Mouse (Mus musculus): ENCODE data around the gene Tfeb. TPM values are rescaled to one million over a fixed set of nuclear protein-coding genes. Genes with fewer than 3 reads are reported as not detected.

The Tfeb gene
- polyA plus RNA-seq, 1 experiment from 2014 or later: 23.0 TPM

GRCm38 (mm10) chr17:47821339-47821738 lies 84.5 kb downstream of the Tfeb start:
- Histone ChIP-seq H3K36me3 (ENCODE audit: insufficient read depth, low read length) (no peaks in the 10 kb centered on the region), H3K9ac (ENCODE audit: low read depth, low read length) (no peak overlapping the region), H3K4me2 (ENCODE audit: low read length) (no peak overlapping the region), H3K4me1 (replicated peaks; ENCODE audit: insufficient read depth, low read length) (no peaks in the 10 kb centered on the region), H3K9me3 (replicated peaks; ENCODE audit: low read length) (no peaks in the 10 kb centered on the region), H3K4me3 (replicated peaks; ENCODE audit: low read depth, low read length) (no peak overlapping the region), H3K27me3 (ENCODE audit: insufficient read depth, low read length) (no peaks in the 10 kb centered on the region), H3K27ac (no peak overlapping the region)
- WGBS: 73% methylated on average over 8 of the region's 8 CpGs
- no peak for ATAC-seq (replicated peaks; ENCODE audit: low FRiP score, low read depth)
- no peak for TF ChIP-seq CTCF (IDR thresholded peaks at IDR 0.05; ENCODE audit: low read depth)
- peak; percentile 36 for DNase-seq (ENCODE audit: low spot score)

- TF ChIP-seq CTCF (IDR thresholded peaks at IDR 0.05; ENCODE audit: low read depth): 0 out of 2 replicates have a peak, but pooled peaks have one; percentile 13
- Histone ChIP-seq H3K9me3 (replicated peaks; ENCODE audit: low read length) (no peaks in the 10 kb centered on the region), H3K4me3 (replicated peaks; ENCODE audit: low read depth, low read length) (no peak overlapping the region), H3K27ac (no peak overlapping the region), H3K4me2 (ENCODE audit: low read length) (peak overlapping the region; percentile 91), H3K9ac (ENCODE audit: low read depth, low read length) (0 out of 2 replicates have a peak overlapping the region, but pooled peaks have one; percentile 18), H3K4me1 (replicated peaks; ENCODE audit: insufficient read depth, low read length) (peaks cover 7% of the 10 kb centered on the region), H3K36me3 (ENCODE audit: insufficient read depth, low read length) (no peaks in the 10 kb centered on the region), H3K27me3 (ENCODE audit: insufficient read depth, low read length) (peaks cover 10% of the 10 kb centered on the region; the same call in 1 of the 2 replicates)
- DNase-seq (ENCODE audit: low spot score) (peak; percentile 40), ATAC-seq (replicated peaks; ENCODE audit: low FRiP score, low read depth) (no peak)
- whole genome bisulfite sequencing: 18% methylated on average over 9 of the region's 9 CpGs
Measured at GRCm38 (mm10) chr17:47831161-47831560, 94.3 kb downstream of the Tfeb start.

DNA sequence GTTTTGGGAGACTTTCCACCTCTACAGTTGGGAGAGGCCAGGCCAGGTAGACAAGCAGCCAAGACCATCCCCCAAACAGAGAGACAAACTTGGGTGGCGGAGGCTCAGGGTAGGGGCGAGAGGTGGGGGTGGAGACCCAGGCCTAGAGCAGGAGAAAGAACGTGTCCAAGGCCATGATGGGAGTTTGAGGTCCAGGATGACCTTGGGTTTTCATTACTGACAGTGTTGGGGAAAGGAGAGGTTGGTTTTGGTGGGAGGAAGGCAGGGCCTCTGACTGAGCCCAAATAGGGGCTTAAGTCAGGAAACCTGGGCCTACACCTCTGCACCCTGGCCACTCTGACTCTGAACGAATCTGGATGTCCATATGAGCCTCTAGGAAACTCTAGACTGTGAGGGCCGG lies 94.9 kb downstream of the Tfeb start:
- no peaks in the 10 kb centered on the region for H3K9me3 ChIP-seq (replicated peaks; ENCODE audit: low read length)

DNA sequence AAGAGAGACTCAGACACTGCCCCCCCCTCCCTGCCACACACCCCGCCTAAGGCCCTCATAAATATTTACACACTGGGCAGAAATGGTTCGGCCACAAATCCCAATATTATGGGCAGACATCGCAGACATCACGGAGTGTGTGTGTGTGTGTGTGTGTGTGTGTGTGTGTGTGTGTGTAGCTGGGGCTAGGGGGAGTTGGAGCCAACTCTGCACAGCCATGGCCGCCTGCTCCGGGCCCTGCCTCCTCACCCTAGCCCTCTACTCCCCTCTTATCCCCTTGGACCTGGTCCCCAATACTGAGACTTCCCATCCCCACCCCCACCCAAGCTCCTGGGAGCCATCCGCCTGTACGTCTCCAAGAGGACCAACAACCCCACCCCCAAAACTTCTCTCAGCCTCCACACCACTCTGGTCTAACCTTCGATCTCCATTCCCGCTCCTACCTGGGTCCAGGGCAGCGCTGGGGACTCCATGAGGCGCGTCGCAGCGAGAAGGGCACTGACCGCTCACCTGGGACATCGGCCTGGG lies 95.7 kb downstream of the Tfeb start:
- H3K4me3 ChIP-seq (replicated peaks; ENCODE audit: low read depth, low read length): peak overlapping the region; percentile 69
- peak overlapping the region; percentile 32; the same call in 1 of the 2 replicates for H3K27ac ChIP-seq
- no peaks in the 10 kb centered on the region for H3K36me3 ChIP-seq (ENCODE audit: insufficient read depth, low read length)
- H3K4me2 ChIP-seq (ENCODE audit: low read length): peak overlapping the region; percentile 91
- ATAC-seq (replicated peaks; ENCODE audit: low FRiP score, low read depth): peak; percentile 67
- no peaks in the 10 kb centered on the region for H3K9me3 ChIP-seq (replicated peaks; ENCODE audit: low read length)
- H3K9ac ChIP-seq (ENCODE audit: low read depth, low read length): peak overlapping the region; percentile 67
- peaks cover 7% of the 10 kb centered on the region for H3K4me1 ChIP-seq (replicated peaks; ENCODE audit: insufficient read depth, low read length)
- WGBS: 2% methylated on average over 17 of the region's 17 CpGs
- TF ChIP-seq CTCF (IDR thresholded peaks at IDR 0.05; ENCODE audit: low read depth): no peak
- H3K27me3 ChIP-seq (ENCODE audit: insufficient read depth, low read length): peaks cover 10% of the 10 kb centered on the region; the same call in 1 of the 2 replicates
- DNase-seq (ENCODE audit: low spot score): no peak

More for the DNA sequence above, 94.9 kb downstream of the Tfeb start:
- H3K27ac ChIP-seq: no peak overlapping the region
- peaks cover 10% of the 10 kb centered on the region; the same call in 1 of the 2 replicates for H3K27me3 ChIP-seq (ENCODE audit: insufficient read depth, low read length)
- WGBS: 48% methylated on average over 5 of the region's 5 CpGs
- H3K36me3 ChIP-seq (ENCODE audit: insufficient read depth, low read length): no peaks in the 10 kb centered on the region
- peak overlapping the region; percentile 69 for H3K4me3 ChIP-seq (replicated peaks; ENCODE audit: low read depth, low read length)
- H3K4me2 ChIP-seq (ENCODE audit: low read length): peak overlapping the region; percentile 91
- peaks cover 7% of the 10 kb centered on the region for H3K4me1 ChIP-seq (replicated peaks; ENCODE audit: insufficient read depth, low read length)
- H3K9ac ChIP-seq (ENCODE audit: low read depth, low read length): no peak overlapping the region
- TF ChIP-seq CTCF (IDR thresholded peaks at IDR 0.05; ENCODE audit: low read depth): no peak
- ATAC-seq (replicated peaks; ENCODE audit: low FRiP score, low read depth) (no peak), DNase-seq (ENCODE audit: low spot score) (no peak)

DNA sequence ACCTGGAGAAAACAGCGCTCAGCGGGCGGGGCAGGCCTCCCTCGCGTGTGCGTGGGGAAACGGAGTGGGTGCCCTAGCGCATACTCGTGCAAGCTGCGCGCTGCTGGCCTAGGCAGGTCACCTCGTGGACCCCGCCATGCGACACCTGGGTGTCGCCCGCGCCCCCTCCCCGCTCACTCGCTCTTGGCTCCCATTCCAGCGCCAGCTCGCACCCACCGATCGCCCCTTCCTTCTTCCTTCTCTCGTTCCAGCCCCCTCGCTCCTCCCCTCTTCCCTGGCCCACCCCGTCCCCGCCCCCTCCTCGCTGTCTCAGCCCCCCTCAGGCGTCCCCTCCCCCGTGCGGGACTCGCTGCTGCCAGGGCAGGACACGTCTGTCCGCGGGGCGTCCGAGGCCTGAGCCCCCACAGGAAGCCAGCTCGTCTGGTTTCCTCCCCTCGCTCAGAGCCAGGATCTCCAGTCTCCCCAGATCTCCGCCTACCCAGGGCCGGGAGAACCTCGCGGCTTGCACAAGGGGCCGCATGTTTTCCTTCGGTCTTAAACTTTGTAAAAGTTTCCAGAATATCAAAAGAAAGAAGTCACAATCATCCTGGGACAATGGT lies 96.3 kb downstream of the Tfeb start:
- no peak for TF ChIP-seq CTCF (IDR thresholded peaks at IDR 0.05; ENCODE audit: low read depth)
- peak overlapping the region; percentile 67 for H3K9ac ChIP-seq (ENCODE audit: low read depth, low read length)
- H3K27ac ChIP-seq: peak overlapping the region; percentile 32; the same call in 1 of the 2 replicates
- H3K9me3 ChIP-seq (replicated peaks; ENCODE audit: low read length): no peaks in the 10 kb centered on the region
- peak; percentile 83 for DNase-seq (ENCODE audit: low spot score)
- 2% methylated on average over 36 of the region's 45 CpGs for WGBS
- peak overlapping the region; percentile 91 for H3K4me2 ChIP-seq (ENCODE audit: low read length)
- H3K4me1 ChIP-seq (replicated peaks; ENCODE audit: insufficient read depth, low read length): peaks cover 7% of the 10 kb centered on the region
- no peaks in the 10 kb centered on the region for H3K36me3 ChIP-seq (ENCODE audit: insufficient read depth, low read length)
- H3K27me3 ChIP-seq (ENCODE audit: insufficient read depth, low read length): peaks cover 10% of the 10 kb centered on the region; the same call in 1 of the 2 replicates
- peak; percentile 50; the same call in 1 of the 2 replicates for ATAC-seq (replicated peaks; ENCODE audit: low FRiP score, low read depth)
- peak overlapping the region; percentile 69 for H3K4me3 ChIP-seq (replicated peaks; ENCODE audit: low read depth, low read length)

GRCm38 (mm10) chr17:47833628-47834481 lies 97.0 kb downstream of the Tfeb start:
- WGBS: 2% methylated on average over 45 of the region's 45 CpGs
- no peak for TF ChIP-seq CTCF (IDR thresholded peaks at IDR 0.05; ENCODE audit: low read depth)
- Histone ChIP-seq H3K4me2 (ENCODE audit: low read length) (peak overlapping the region; percentile 91), H3K9me3 (replicated peaks; ENCODE audit: low read length) (no peaks in the 10 kb centered on the region), H3K36me3 (ENCODE audit: insufficient read depth, low read length) (no peaks in the 10 kb centered on the region), H3K4me1 (replicated peaks; ENCODE audit: insufficient read depth, low read length) (peaks cover 7% of the 10 kb centered on the region), H3K4me3 (replicated peaks; ENCODE audit: low read depth, low read length) (peak overlapping the region; percentile 69), H3K9ac (ENCODE audit: low read depth, low read length) (peak overlapping the region; percentile 67), H3K27ac (peak overlapping the region; percentile 32), H3K27me3 (ENCODE audit: insufficient read depth, low read length) (peaks cover 10% of the 10 kb centered on the region; the same call in 1 of the 2 replicates)
- ATAC-seq (replicated peaks; ENCODE audit: low FRiP score, low read depth): no peak
- DNase-seq (ENCODE audit: low spot score): peak; percentile 39
